Mouse (Mus musculus) lung, embryonic 14.5 days (tissue): ENCODE results near the gene Psg28. TPM values are rescaled to one million over a fixed set of nuclear protein-coding genes. Genes with fewer than 3 reads are reported as not detected.
"Not testable (repeated sequence)": the region's sequence is repeated elsewhere in the genome, so short reads cannot be mapped to it uniquely, and the experiment has no call there.

Source experiments
- ATAC-seq: fragments of 200-750 bp; cut with Nextera tagmentation; 2 replicates; pipeline ENCODE4 v1.8.0; 2017; ENCODE audit warnings: mild to moderate bottlenecking, moderate TSS enrichment, moderate library complexity; ENCODE audit not compliant: insufficient read depth
- DNase-seq: peaks from one replicate; pipeline ENCODE4 v3.0.0-alpha.2; 2015
- H3K27ac ChIP-seq: fragments of 300-500 bp; sonication (generic); 2 replicates; pipeline ENCODE4 v1.5.1; 2014; ENCODE audit warnings: low read depth, mild to moderate bottlenecking, moderate library complexity
- H3K27me3 ChIP-seq: fragments of 300-500 bp; sonication (generic); 2 replicates; pipeline ENCODE4 v1.6.1; 2014; ENCODE audit warnings: low read length, control low read depth; ENCODE audit not compliant: insufficient read depth
- H3K36me3 ChIP-seq: fragments of 300-500 bp; sonication (generic); 2 replicates; pipeline ENCODE4 v1.6.1; 2014; ENCODE audit warnings: control low read depth; ENCODE audit not compliant: insufficient read depth
- H3K4me1 ChIP-seq: fragments of 300-500 bp; sonication (generic); 2 replicates; pipeline ENCODE4 v1.6.1; 2014; ENCODE audit warnings: antibody characterized with exemption, control low read depth; ENCODE audit not compliant: insufficient read depth
- H3K4me2 ChIP-seq: fragments of 300-500 bp; sonication (generic); 2 replicates; pipeline ENCODE4 v1.6.1; 2014; ENCODE audit warnings: mild to moderate bottlenecking
- H3K4me3 ChIP-seq: fragments of 300-500 bp; sonication (generic); 2 replicates; pipeline ENCODE4 v1.5.1; 2014; ENCODE audit warnings: low read depth, low read length
- H3K9ac ChIP-seq: fragments of 300-500 bp; sonication (generic); 2 replicates; pipeline ENCODE4 v1.6.1; 2014
- H3K9me3 ChIP-seq: fragments of 300-500 bp; sonication (generic); 2 replicates; pipeline ENCODE4 v1.6.1; 2016; ENCODE audit warnings: low read depth, low read length, control low read depth
- CTCF ChIP-seq: IDR thresholded peaks from 2 replicates; pipeline ENCODE4 v1.5.1; 2016; ENCODE audit warnings: antibody characterized with exemption, low read depth
- WGBS: fragments of 180-500 bp; shearing (Covaris S2); extraction: QIAGEN DNeasy Blood & Tissue Kit; methylation state at CpG from one replicate; pipeline ENCODE4 v1.1.7; 2014; 5-methylcytosine and 5-hydroxymethylcytosine counted together
- microRNA-seq: library from miRNA; unstranded; fragments of <30 nt; microRNA quantifications from one replicate; pipeline ENCODE4, GENCODE M21; 2016; ENCODE audit warnings: borderline number of aligned reads
- polyA plus RNA-seq: library from polyadenylated mRNA; unstranded; fragments of >200 nt; fragmentation: Nextera tagmentation; extraction: Ambion mirVana; gene quantifications from 2 replicates; pipeline ENCODE4 v1.2.1, GENCODE M21; 2014

The Psg28 gene
- not detected in 2 replicates for polyA plus RNA-seq

DNA sequence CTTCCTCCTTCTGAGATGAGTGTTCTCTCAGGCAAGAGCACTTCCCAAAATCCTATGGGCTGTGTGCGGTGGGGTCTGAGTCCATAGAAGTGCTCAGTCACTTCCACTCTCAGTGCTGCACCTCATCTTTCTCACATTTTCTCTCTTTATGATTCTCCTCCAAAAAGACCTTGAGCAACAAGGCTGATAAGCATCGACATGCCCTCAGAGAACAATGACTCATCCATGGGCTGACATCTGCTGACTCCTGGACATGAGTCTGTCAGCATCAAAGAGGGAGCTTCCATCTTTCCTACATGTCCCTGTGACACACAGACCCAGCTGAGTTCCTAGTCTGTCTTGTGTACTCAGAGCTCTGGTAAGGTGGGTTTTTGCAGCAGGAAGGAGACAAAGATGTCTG lies at the start of gene Psg28:
Gene Psg28, minus strand, starts transcription at position 101 of the 400 bp plus-strand sequence.
- H3K27me3 ChIP-seq, H3K36me3 ChIP-seq, DNase-seq, H3K4me3 ChIP-seq, H3K9ac ChIP-seq, H3K9me3 ChIP-seq, ATAC-seq, H3K4me2 ChIP-seq, H3K27ac ChIP-seq, H3K4me1 ChIP-seq: not testable (repeated sequence)
- WGBS = 74% methylated on average over 2 of the region's 2 CpGs

DNA sequence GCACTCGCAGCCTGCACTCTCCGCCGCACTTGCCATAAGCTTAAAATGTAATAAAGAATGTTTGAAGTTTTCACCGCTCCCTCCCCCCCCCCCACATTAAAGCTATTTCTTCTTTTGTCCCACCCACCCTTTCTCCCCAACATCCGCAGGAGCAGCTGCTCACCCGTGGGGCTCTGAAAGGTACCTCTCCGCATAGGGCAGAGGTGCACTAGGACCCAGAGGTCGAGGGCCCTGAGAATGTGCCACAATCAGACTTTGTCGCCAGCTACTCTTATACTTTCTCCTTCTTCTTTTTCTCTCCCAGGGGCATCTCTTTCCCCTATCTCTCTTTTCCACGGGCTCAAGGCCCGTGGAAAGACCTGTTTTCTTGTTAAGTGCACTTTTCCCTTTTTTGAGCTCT lies 28.4 kb downstream of the Psg28 start:
- Histone ChIP-seq H3K36me3 (no peaks in the 10 kb centered on the region), H3K4me2 (no peak overlapping the region), H3K9ac (no peak overlapping the region), H3K27ac (no peak overlapping the region), H3K27me3 (no peaks in the 10 kb centered on the region), H3K9me3 (peaks cover 10% of the 10 kb centered on the region), H3K4me3 (no peak overlapping the region), H3K4me1 (no peaks in the 10 kb centered on the region)
- 37% methylated on average over 10 of the region's 11 CpGs for WGBS
- ATAC-seq = no peak
- no peak for DNase-seq
- no peak for TF ChIP-seq CTCF

DNA sequence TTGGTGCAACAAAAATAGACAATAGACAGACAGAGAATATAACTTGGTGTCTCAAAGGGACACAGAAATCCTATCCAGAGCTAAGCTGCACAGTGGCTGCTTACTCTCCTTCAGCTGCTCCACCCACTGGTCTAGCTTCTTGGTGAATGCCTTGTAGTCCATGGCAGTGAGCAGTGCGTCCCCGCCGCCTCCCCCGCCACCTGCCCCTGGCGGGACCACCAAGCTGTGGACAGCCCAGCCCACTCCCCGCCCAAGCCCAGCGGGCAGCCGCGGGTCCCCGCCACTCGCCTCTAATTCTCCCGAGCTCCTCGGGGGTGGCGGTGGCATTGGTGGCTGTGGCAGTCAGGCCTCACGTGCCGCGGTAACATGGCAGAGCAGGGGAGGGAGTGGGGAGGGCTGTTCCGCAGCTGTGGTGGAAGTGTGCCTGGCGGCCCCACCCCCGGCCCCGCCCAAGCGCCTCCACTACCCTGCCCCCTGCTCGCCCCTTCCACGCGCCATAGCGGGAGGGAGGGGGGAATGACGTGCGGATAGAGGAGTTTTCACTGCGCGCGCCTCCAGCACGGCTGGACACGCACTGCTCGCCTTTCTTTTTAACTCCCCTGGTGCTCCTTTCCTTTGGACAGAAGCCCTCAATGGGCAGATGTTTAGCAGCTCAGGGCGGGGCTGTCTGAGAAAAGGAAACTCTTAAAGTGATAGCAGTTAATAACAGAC lies 29.2 kb downstream of the Psg28 start:
- no peaks in the 10 kb centered on the region for H3K4me1 ChIP-seq
- no peak overlapping the region for H3K9ac ChIP-seq
- no peak overlapping the region for H3K4me2 ChIP-seq
- no peak overlapping the region for H3K27ac ChIP-seq
- no peak for TF ChIP-seq CTCF
- ATAC-seq (no peak), DNase-seq (no peak)
- H3K27me3 ChIP-seq = no peaks in the 10 kb centered on the region
- 44% methylated on average over 35 of the region's 35 CpGs for WGBS
- peaks cover 10% of the 10 kb centered on the region for H3K9me3 ChIP-seq
- H3K4me3 ChIP-seq = no peak overlapping the region
- H3K36me3 ChIP-seq = no peaks in the 10 kb centered on the region

DNA sequence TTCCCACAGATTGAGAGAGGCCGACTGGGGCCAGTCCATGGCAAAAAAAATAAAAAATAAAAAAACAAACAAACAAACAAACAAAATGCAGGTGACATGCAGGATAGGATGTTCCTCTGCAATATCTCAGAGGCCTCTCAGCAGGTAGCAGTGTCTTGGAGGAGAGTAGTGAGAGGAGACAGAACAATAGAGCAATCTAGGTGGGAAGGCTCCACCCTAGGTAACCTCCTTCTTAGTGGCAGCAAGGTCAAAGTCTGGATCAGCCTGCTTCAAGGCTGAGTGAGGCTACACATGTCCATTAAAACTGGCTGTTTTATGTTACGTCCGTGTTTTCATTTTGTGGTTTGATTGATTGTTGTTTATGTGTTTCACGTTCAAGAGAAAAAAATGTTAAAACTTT lies 40.4 kb downstream of the Psg28 start:
- H3K4me1 ChIP-seq, H3K4me3 ChIP-seq, H3K27me3 ChIP-seq, H3K4me2 ChIP-seq, ATAC-seq, H3K36me3 ChIP-seq, H3K9me3 ChIP-seq, DNase-seq, H3K9ac ChIP-seq, H3K27ac ChIP-seq: not testable (repeated sequence)
- WGBS = 55% methylated on average over 4 of the region's 4 CpGs

DNA sequence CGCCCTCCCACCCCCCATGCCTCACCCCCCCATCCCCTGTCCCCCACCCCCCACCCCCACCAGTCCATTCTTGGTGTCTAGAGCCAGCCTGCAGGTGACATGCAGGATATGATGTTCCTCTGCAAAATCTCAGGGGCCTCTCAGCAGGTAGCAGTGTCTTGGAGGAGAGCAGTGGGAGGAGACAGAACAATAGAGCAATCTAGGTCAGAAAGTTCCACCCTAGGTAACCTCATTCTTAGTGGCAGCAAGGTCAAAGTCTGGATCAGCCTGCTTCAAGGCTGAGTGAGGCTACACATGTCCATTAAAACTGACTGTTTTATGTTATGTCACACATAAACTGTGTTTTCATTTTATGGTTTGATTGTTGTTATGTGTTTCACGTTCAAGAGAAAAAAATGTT lies 53.5 kb downstream of the Psg28 start:
- no peak overlapping the region for H3K27ac ChIP-seq
- H3K9me3 ChIP-seq = peaks cover 6% of the 10 kb centered on the region; the same call in 1 of the 2 replicates
- ATAC-seq = no peak
- no peaks in the 10 kb centered on the region for H3K36me3 ChIP-seq
- H3K9ac ChIP-seq = no peak overlapping the region
- H3K27me3 ChIP-seq = no peaks in the 10 kb centered on the region
- H3K4me2 ChIP-seq = no peak overlapping the region
- no peak overlapping the region for H3K4me3 ChIP-seq
- H3K4me1 ChIP-seq = no peaks in the 10 kb centered on the region
- no peak for TF ChIP-seq CTCF
- WGBS = 48% methylated on average over 2 of the region's 2 CpGs
- no peak for DNase-seq

Small RNA genes lying within 50 kb of the gene (microRNA-seq; reads per million reads assigned to microRNA genes)
- gene Gm24715 = not detected

Other genes with a start within 250 kb of the Psg28 start
- not detected in 2 replicates for gene Mill1, start 186.7 kb downstream of the Psg28 start, polyA plus RNA-seq
- gene Psg18, start 77.0 kb downstream of the Psg28 start, polyA plus RNA-seq = not detected in 2 replicates
- gene Psg26, start 52.1 kb upstream of the Psg28 start, polyA plus RNA-seq = not detected in 2 replicates
- gene Psg25, start 100.2 kb upstream of the Psg28 start, polyA plus RNA-seq = not detected in 2 replicates
- gene Psg27, start 135.3 kb upstream of the Psg28 start, polyA plus RNA-seq = not detected in 2 replicates
- gene Psg23, start 184.5 kb upstream of the Psg28 start, polyA plus RNA-seq = not detected in 2 replicates
- not detected in 2 replicates for gene Psg21, start 224.7 kb upstream of the Psg28 start, polyA plus RNA-seq